Mouse (Mus musculus) cerebellum, adult 9-11 months (tissue): ENCODE measurements around the gene Ubtf.
"Not testable (repeated sequence)": the region's sequence is repeated elsewhere in the genome, so short reads cannot be mapped to it uniquely, and the experiment has no call there.

Experiments used
- DNase-seq: peaks from one replicate; pipeline ENCODE4 v3.0.0; 2022

Gene Ubtf

DNA sequence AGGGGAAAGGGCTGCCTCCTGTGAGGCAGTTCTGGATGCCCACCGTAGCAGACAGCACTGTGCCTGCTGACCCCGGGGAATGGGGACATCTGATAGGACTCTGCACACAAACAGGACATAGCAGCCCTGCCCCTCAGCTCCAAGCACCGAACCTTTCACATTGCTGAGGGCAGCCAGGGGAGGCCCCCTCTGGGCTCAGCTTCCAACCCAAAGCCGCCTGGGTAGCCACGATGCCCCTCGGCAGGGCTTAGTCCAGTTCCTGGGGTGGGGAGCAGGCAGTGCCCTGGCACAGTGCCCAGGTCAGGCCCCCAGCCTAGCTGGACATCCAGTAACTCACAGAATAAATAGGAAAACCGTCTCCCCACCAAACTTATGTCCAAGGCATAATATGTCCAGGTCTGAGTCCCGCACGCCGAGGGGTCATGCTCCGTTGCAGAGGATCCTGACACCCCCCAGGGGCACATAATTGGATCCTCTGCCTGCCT is 28.4 kb downstream of the Ubtf start:
- DNase-seq, result peak; percentile 53

DNA sequence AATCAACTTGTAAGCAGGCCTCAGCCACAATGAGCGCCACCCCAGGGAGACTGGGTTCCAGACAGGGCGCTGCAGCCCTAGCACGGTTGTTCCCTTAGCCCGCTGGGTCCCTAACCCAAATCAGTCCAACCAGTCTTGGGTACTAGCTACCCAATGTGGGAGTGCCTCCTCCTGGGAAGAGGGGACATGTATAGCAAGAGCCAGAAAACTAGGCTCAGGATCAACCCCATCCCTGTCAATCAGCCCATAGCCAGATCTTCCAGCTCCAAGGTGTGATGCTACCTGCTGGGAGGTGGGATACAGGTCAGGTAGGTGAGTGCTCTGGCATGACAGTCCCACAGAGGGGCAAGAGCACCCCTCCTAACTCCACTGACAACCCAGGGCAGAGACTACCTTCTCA is 29.4 kb downstream of the Ubtf start:
- peak; percentile 31 for DNase-seq

DNA sequence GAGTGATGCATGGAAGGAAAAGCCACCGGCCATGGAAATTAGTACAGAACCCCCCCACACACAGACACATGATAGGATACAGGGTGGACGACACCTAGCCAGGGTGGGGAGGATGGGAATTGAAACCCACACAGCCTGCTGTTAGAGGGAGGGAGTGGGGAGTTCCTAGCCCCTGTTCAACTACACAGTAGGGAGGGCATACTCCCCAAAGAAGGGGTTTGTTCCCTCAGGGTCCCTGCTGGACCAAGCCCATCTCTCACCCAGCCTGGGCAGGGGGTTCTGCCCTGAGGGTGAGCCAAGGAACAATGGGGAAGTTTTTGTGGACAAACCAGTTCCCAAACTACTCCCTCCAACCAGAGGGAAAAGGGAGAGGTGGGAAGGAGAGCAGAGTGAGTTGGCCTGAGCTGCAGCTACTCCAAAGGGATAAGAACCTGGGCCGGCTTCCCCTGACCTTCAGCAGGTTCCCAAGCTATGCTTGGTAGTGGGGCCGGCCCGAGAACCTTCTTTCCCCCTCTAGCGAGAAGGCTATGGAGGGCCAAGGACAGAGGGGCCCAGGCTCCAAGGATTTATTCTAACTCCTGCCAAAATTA is 29.9 kb downstream of the Ubtf start:
- DNase-seq, result peak; percentile 37

GRCm38 (mm10) chr11:102288913-102289312 is 30.6 kb downstream of the Ubtf start:
- peak; percentile 47 for DNase-seq

- DNase-seq, result peak; percentile 30
Measured at GRCm38 (mm10) chr11:102288027-102288804, 31.3 kb downstream of the Ubtf start.

- DNase-seq, result peak; percentile 45
Measured at GRCm38 (mm10) chr11:102287485-102287884, 32.1 kb downstream of the Ubtf start.

DNA sequence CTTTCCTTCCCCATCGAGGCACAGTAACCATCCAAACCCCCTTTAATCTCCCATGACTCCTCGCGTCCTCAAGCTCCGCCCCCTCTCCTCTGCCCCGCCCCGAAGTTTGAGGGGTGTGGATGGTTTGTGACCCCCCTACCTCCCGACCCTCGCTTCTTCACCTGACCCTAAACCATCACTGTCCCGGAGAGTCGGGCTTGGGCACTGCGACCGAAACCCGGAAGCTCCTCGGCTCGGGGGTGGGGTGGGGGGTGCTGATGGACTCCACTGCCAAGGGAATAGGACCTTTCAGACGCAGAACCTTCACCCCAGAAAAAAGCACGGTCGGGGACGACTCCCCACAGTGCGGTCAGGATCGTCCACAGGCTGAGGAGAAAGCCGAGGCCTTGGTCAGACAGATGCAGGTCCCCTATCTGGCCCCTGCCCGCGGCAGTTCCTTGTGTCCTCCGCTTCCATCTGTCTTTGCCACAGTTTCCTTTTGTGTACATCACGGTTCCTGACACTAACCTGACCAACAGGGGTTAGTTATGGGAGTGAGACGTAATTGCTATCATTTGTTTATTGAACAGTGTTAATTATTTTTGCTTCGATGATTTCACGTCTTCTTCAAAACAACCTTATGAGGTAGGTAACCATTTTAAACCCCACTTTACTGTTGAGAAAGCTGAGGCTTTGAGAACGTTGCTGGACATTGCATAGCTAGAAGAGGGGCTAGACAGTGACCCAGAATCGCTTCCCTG is 34.3 kb downstream of the Ubtf start:
- no peak for DNase-seq

- DNase-seq, result peak; percentile 97
Measured at GRCm38 (mm10) chr11:102284501-102285094, 34.9 kb downstream of the Ubtf start, which contains the start of gene Tmub2. Gene Tmub2 (plus strand): TSS chr11:102284931.

DNA sequence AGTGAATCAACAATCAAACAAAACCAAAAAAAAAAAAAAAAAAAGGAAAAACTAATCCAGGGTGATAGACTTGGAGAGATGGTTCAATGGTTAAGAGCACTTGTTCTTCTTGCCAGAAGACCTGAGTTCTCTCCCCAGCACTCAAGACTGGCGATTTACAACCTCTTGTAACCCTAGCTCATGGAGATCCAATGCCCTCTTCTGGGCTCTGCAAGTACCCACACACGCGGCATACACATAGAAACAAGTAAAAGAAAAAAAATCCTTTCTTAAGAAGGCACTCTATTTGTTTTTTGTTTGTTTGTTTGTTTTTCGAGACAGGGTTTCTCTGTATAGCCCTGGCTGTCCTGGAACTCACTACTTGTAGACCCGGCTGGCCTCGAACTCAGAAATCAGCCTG is 35.6 kb downstream of the Ubtf start:
- DNase-seq, result no peak

- DNase-seq, result not testable (repeated sequence)
Measured at GRCm38 (mm10) chr11:102280267-102280666, 39.3 kb downstream of the Ubtf start.

DNA sequence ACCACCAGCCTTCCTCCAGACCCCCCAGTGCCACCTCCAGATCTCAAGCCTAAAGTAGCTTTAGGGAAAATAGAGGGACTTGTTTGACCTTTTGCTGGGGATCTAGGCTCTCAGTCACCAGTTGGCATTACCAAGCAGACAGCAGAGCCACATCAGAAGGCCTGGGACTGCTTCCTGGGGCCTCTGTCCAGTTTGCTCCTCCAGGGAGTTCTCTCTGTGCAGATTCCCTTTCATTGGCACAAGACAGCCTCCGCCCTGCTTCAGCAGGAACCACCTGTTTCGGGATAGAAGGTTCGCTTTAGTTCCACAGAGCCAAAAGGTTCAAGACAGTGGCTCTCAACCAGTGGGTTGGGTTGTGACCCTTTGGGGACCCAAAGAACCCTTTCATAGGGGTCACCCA is 39.9 kb downstream of the Ubtf start:
- no peak for DNase-seq

- no peak for DNase-seq
Measured at GRCm38 (mm10) chr11:102277754-102278153, 41.8 kb downstream of the Ubtf start.

GRCm38 (mm10) chr11:102276411-102276915 is 43.1 kb downstream of the Ubtf start:
- peak; percentile 41 for DNase-seq

- DNase-seq, result no peak
Measured at GRCm38 (mm10) chr11:102268520-102269244, 50.9 kb downstream of the Ubtf start, which contains the start of gene Asb16. Gene Asb16 (plus strand): TSS chr11:102268743.

GRCm38 (mm10) chr11:102267480-102267879 is 52.1 kb downstream of the Ubtf start:
- DNase-seq, result peak; percentile 76

GRCm38 (mm10) chr11:102266631-102267355 is 52.7 kb downstream of the Ubtf start:
- DNase-seq, result no peak

DNA sequence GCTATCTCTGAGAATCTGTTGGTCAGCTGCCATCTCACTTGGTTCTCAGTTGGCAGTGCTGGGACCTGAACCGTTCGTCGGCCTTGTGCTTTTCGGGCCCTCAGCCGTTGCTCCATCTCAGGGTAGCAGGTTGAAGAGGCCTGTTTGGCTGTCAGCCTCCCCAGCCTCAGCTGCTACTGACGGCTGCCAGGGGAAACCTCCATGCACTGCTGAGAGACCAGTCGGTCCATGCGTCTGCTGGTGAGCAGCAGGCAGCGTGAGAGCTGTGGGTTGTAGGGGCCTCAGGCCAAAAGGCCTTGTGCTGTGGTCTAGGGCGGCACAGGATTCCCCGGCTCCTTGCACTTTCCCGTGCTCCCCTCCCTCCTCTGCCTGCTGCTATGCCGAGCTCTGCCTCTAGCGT is 53.7 kb downstream of the Ubtf start:
- peak; percentile 70 for DNase-seq

- DNase-seq, result no peak
Measured at GRCm38 (mm10) chr11:102263211-102263610, 56.3 kb downstream of the Ubtf start.

DNA sequence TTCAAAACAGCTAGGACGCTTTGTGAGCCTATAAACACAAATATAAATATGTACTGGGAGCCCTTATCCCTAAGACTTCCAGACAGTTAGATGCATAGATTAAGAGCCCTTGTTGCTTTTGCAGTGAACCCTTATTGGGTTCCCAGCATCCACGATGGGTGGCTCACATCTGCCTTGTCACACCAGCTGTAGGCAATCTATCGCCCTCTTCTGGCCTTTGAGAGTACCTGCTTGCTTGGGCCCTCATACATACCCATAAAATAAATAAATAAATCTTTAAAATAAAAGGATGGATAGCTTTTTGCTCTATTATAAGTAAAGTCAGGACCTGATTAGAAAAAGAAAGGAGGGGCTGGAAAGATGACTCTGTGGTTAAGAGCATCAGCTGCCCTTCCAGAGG is 61.0 kb downstream of the Ubtf start:
- no peak for DNase-seq

DNA sequence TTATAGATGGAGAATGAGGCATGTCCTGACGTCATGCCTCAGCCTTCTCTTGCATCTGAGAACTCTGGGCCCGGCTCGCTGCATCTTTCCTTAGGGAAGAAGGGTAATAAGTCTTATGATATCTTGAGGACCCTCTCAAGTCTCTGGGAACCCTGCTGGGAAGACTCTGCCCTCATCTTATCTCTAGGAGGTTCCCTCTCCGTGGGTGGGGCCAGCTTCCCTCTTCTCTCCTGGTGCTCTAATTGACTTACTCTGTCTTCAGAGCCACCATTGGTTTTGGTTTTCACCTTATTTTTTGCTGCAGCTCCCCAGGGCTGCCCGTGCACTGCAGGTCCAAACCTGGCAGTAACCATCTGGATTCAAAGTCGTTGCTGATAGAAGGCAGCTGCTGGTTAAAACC is 61.4 kb downstream of the Ubtf start:
- no peak for DNase-seq

- DNase-seq, result no peak
Measured at GRCm38 (mm10) chr11:102257514-102257913, 62.0 kb downstream of the Ubtf start.
